Mouse (Mus musculus) large intestine, adult 2 months (tissue): ENCODE results near the gene Atxn2. TPM values are rescaled to one million over a fixed set of nuclear protein-coding genes. Genes with fewer than 3 reads are reported as not detected.
"Not testable (repeated sequence)": the region's sequence is repeated elsewhere in the genome, so short reads cannot be mapped to it uniquely, and the experiment has no call there.

Source experiments
- DNase-seq: peaks from one replicate; pipeline ENCODE4 v3.0.0-alpha.2; 2012; ENCODE audit warnings: low read depth, low spot score
- WGBS: fragments of 180-500 bp; shearing (Covaris S2); methylation state at CpG from one replicate; pipeline ENCODE4 v1.1.7; 2018; 5-methylcytosine and 5-hydroxymethylcytosine counted together
- polyA plus RNA-seq: library from polyadenylated mRNA; depleted of rRNA; stranded (reverse); fragments of >200 nt; gene quantifications from 2 replicates; pipeline ENCODE4 v1.2.3, GENCODE M21; 2012

Gene Atxn2
- polyA plus RNA-seq, 1 experiment, result 34.7 TPM

GRCm38 (mm10) chr5:121704512-121705248 lies 6.5 kb upstream of the Atxn2 start:
- 9% methylated on average over 20 of the region's 20 CpGs for whole genome bisulfite sequencing
- DNase-seq, result no peak

- 33% methylated on average over 2 of the region's 2 CpGs for WGBS
- no peak for DNase-seq
Measured at GRCm38 (mm10) chr5:121710402-121710801, 735 bp upstream of the Atxn2 start.

- under 1% methylated on average over 12 of the region's 12 CpGs for WGBS
Measured at GRCm38 (mm10) chr5:121710851-121711173, 325 bp upstream of the Atxn2 start.

GRCm38 (mm10) chr5:121711928-121712231 lies 743 bp downstream of the Atxn2 start:
- no peak for DNase-seq
- WGBS, result 1% methylated on average over 54 of the region's 57 CpGs

More at GRCm38 (mm10) chr5:121710851-121711173, 325 bp upstream of the Atxn2 start:
- DNase-seq, result no peak

GRCm38 (mm10) chr5:121712232-121712933 lies 1.2 kb downstream of the Atxn2 start:
- DNase-seq, result no peak
- WGBS, result 1% methylated on average over 62 of the region's 66 CpGs

- no peak for DNase-seq
- WGBS, result 2% methylated on average over 32 of the region's 32 CpGs
Measured at GRCm38 (mm10) chr5:121712934-121713538, 1.9 kb downstream of the Atxn2 start.

GRCm38 (mm10) chr5:121714331-121714730 lies 3.2 kb downstream of the Atxn2 start:
- WGBS, result 21% methylated on average over 1 of the region's 1 CpGs
- no peak for DNase-seq

- 25% methylated on average over 6 of the region's 6 CpGs for WGBS
- DNase-seq, result no peak
Measured at GRCm38 (mm10) chr5:121714928-121715327, 3.8 kb downstream of the Atxn2 start.

- WGBS, result 47% methylated on average over 5 of the region's 5 CpGs
- no peak for DNase-seq
Measured at GRCm38 (mm10) chr5:121718462-121718861, 7.3 kb downstream of the Atxn2 start.

- WGBS, result 85% methylated on average over 5 of the region's 5 CpGs
- DNase-seq, result no peak
Measured at GRCm38 (mm10) chr5:121720888-121721585, 9.9 kb downstream of the Atxn2 start.

- DNase-seq, result no peak
- 29% methylated on average over 3 of the region's 3 CpGs for WGBS
Measured at GRCm38 (mm10) chr5:121721841-121722240, 10.7 kb downstream of the Atxn2 start.

- DNase-seq, result no peak
- WGBS, result 43% methylated on average over 1 of the region's 1 CpGs
Measured at GRCm38 (mm10) chr5:121724678-121725077, 13.5 kb downstream of the Atxn2 start.

- 82% methylated on average over 2 of the region's 2 CpGs for WGBS
- DNase-seq, result no peak
Measured at GRCm38 (mm10) chr5:121730057-121730456, 18.9 kb downstream of the Atxn2 start.

- DNase-seq, result no peak
- WGBS, result 40% methylated on average over 3 of the region's 3 CpGs
Measured at GRCm38 (mm10) chr5:121736641-121737040, 25.5 kb downstream of the Atxn2 start.

GRCm38 (mm10) chr5:121738162-121738561 lies 27.0 kb downstream of the Atxn2 start:
- DNase-seq, result not testable (repeated sequence)
- WGBS, result 24% methylated on average over 2 of the region's 2 CpGs

- DNase-seq, result peak; percentile 43
- 36% methylated on average over 7 of the region's 7 CpGs for WGBS
Measured at GRCm38 (mm10) chr5:121738576-121739191, 27.5 kb downstream of the Atxn2 start.

- no peak for DNase-seq
- WGBS, result 29% methylated on average over 1 of the region's 1 CpGs
Measured at GRCm38 (mm10) chr5:121740516-121740915, 29.4 kb downstream of the Atxn2 start.

- WGBS, result 39% methylated on average over 2 of the region's 2 CpGs
Measured at GRCm38 (mm10) chr5:121742915-121743314, 31.8 kb downstream of the Atxn2 start.

GRCm38 (mm10) chr5:121747884-121748594 lies 36.9 kb downstream of the Atxn2 start:
- 95% methylated on average over 4 of the region's 4 CpGs for WGBS
- not testable (repeated sequence) for DNase-seq

More at GRCm38 (mm10) chr5:121742915-121743314, 31.8 kb downstream of the Atxn2 start:
- peak; percentile 32 for DNase-seq
